Mouse (Mus musculus): Measurements from ENCODE around the gene Daam1.

DNA sequence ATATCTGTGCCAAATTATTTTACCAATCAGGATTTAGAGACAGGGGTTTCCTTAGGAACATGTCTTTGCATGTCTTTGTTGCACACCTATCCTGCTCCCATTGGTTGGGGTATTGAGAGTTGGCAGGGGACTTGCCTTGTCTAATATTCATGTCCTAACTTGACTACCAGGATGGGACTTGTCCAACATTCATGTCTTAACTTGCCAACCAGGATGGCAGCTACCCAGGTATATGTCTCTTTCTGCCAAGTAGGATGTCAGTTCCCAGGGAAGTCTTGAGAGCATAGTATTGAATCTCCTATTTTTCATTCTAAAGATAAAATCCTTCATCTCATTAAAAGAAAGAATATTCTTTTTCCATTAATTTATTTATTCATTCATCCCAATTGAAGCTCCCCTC is 44.4 kb upstream of the Daam1 start:
- no peak for TF ChIP-seq CTCF (IDR thresholded peaks at IDR 0.05; ENCODE audit: low read depth)
- no peak for TF ChIP-seq EP300 (IDR thresholded peaks at IDR 0.05; ENCODE audit: low read depth)

All from liver, postnatal 0 days (tissue).